Mouse (Mus musculus) intestine, embryonic 14.5 days (tissue): Measurements from ENCODE around the gene Itprid1. TPM values are rescaled to one million over a fixed set of nuclear protein-coding genes. Genes with fewer than 3 reads are reported as not detected.

Experiments used
- ATAC-seq: fragments of 200-750 bp; cut with Nextera tagmentation; replicated peaks from 2 replicates; pipeline ENCODE4 v1.8.0; 2017; ENCODE audit warnings: low read depth, moderate number of reproducible peaks, moderate TSS enrichment, moderate library complexity; ENCODE audit not compliant: low FRiP score, low TSS enrichment
- DNase-seq: peaks from one replicate; pipeline ENCODE4 v3.0.0-alpha.2; 2018; ENCODE audit warnings: low spot score
- H3K27ac ChIP-seq: fragments of 300-500 bp; sonication (generic); 2 replicates; pipeline ENCODE4 v1.5.1; 2014; ENCODE audit warnings: low read depth, mild to moderate bottlenecking, control low read depth
- H3K27me3 ChIP-seq: fragments of 300-500 bp; sonication (generic); replicated peaks from 2 replicates; pipeline ENCODE4 v1.6.1; 2014; ENCODE audit warnings: low read length, control low read depth; ENCODE audit not compliant: control insufficient read depth, insufficient read depth
- H3K36me3 ChIP-seq: fragments of 300-500 bp; sonication (generic); 2 replicates; pipeline ENCODE4 v1.6.1; 2014; ENCODE audit warnings: low read length, control low read depth; ENCODE audit not compliant: control insufficient read depth, insufficient read depth
- H3K4me1 ChIP-seq: fragments of 300-500 bp; sonication (generic); replicated peaks from 2 replicates; pipeline ENCODE4 v1.6.1; 2014; ENCODE audit warnings: low read length, control low read depth, mixed read lengths; ENCODE audit not compliant: control insufficient read depth, insufficient read depth
- H3K4me2 ChIP-seq: fragments of 300-500 bp; sonication (generic); 2 replicates; pipeline ENCODE4 v1.6.1; 2014; ENCODE audit warnings: low read length
- H3K4me3 ChIP-seq: fragments of 300-500 bp; sonication (generic); 2 replicates; pipeline ENCODE4 v1.5.1; 2014; ENCODE audit warnings: low read depth, low read length, control low read depth, mixed read lengths
- H3K9ac ChIP-seq: fragments of 300-500 bp; sonication (generic); 2 replicates; pipeline ENCODE4 v1.6.1; 2014; ENCODE audit warnings: mild to moderate bottlenecking, low read length
- H3K9me3 ChIP-seq: fragments of 300-500 bp; sonication (generic); 2 replicates; pipeline ENCODE4 v1.6.1; 2016; ENCODE audit warnings: low read length, control low read depth; ENCODE audit not compliant: control insufficient read depth
- WGBS: fragments of 180-500 bp; shearing (Covaris S2); extraction: QIAGEN DNeasy Blood & Tissue Kit; methylation state at CpG from one replicate; pipeline ENCODE4 v1.1.7; 2014; 5-methylcytosine and 5-hydroxymethylcytosine counted together
- polyA plus RNA-seq: library from polyadenylated mRNA; unstranded; fragments of >200 nt; fragmentation: Nextera tagmentation; extraction: Ambion mirVana; gene quantifications from 2 replicates; pipeline ENCODE4 v1.2.1, GENCODE M21; 2014

Itprid1 gene
- polyA plus RNA-seq, 1 experiment from 2014 or later, result not detected

- H3K9ac ChIP-seq, result no peak overlapping the region
- H3K27ac ChIP-seq, result no peak overlapping the region
- ATAC-seq, result no peak
- H3K4me2 ChIP-seq, result no peak overlapping the region
- no peak overlapping the region for H3K4me3 ChIP-seq
- H3K27me3 ChIP-seq, result no peaks in the 10 kb centered on the region
- no peaks in the 10 kb centered on the region for H3K9me3 ChIP-seq
- 64% methylated on average over 9 of the region's 9 CpGs for WGBS
- no peaks in the 10 kb centered on the region for H3K36me3 ChIP-seq
- no peaks in the 10 kb centered on the region for H3K4me1 ChIP-seq
- DNase-seq, result no peak
These were observed 31.2 kb upstream of the Itprid1 start for GRCm38 (mm10) chr6:55805291-55806137.

- ATAC-seq (no peak), DNase-seq (no peak)
- Histone ChIP-seq H3K4me2 (no peak overlapping the region), H3K9ac (no peak overlapping the region), H3K9me3 (no peaks in the 10 kb centered on the region), H3K27me3 (no peaks in the 10 kb centered on the region), H3K4me3 (no peak overlapping the region), H3K36me3 (no peaks in the 10 kb centered on the region), H3K27ac (no peak overlapping the region), H3K4me1 (no peaks in the 10 kb centered on the region)
- 88% methylated on average over 2 of the region's 2 CpGs for WGBS
These were observed 30.2 kb upstream of the Itprid1 start for GRCm38 (mm10) chr6:55806537-55806936.

GRCm38 (mm10) chr6:55808692-55809091 is 28.0 kb upstream of the Itprid1 start:
- H3K9ac ChIP-seq, result no peak overlapping the region
- H3K27me3 ChIP-seq, result no peaks in the 10 kb centered on the region
- no peak for ATAC-seq
- H3K27ac ChIP-seq, result no peak overlapping the region
- WGBS, result 74% methylated on average over 3 of the region's 3 CpGs
- H3K36me3 ChIP-seq, result no peaks in the 10 kb centered on the region
- H3K4me2 ChIP-seq, result no peak overlapping the region
- no peak overlapping the region for H3K4me3 ChIP-seq
- DNase-seq, result no peak
- no peaks in the 10 kb centered on the region for H3K9me3 ChIP-seq
- H3K4me1 ChIP-seq, result no peaks in the 10 kb centered on the region

- H3K9ac ChIP-seq, result no peak overlapping the region
- H3K36me3 ChIP-seq, result no peaks in the 10 kb centered on the region
- no peak overlapping the region for H3K27ac ChIP-seq
- no peak overlapping the region for H3K4me3 ChIP-seq
- no peak overlapping the region for H3K4me2 ChIP-seq
- H3K4me1 ChIP-seq, result no peaks in the 10 kb centered on the region
- no peak for ATAC-seq
- no peak for DNase-seq
- 85% methylated on average over 8 of the region's 8 CpGs for WGBS
- no peaks in the 10 kb centered on the region for H3K9me3 ChIP-seq
- no peaks in the 10 kb centered on the region for H3K27me3 ChIP-seq
These were observed 25.5 kb upstream of the Itprid1 start for GRCm38 (mm10) chr6:55811153-55811552.

GRCm38 (mm10) chr6:55812353-55812752 is 24.3 kb upstream of the Itprid1 start:
- no peak overlapping the region for H3K4me3 ChIP-seq
- DNase-seq (no peak), ATAC-seq (no peak)
- no peaks in the 10 kb centered on the region for H3K9me3 ChIP-seq
- 59% methylated on average over 1 of the region's 1 CpGs for WGBS
- H3K4me2 ChIP-seq, result no peak overlapping the region
- H3K27ac ChIP-seq, result no peak overlapping the region
- no peaks in the 10 kb centered on the region for H3K4me1 ChIP-seq
- H3K36me3 ChIP-seq, result no peaks in the 10 kb centered on the region
- no peak overlapping the region for H3K9ac ChIP-seq
- H3K27me3 ChIP-seq, result no peaks in the 10 kb centered on the region

DNA sequence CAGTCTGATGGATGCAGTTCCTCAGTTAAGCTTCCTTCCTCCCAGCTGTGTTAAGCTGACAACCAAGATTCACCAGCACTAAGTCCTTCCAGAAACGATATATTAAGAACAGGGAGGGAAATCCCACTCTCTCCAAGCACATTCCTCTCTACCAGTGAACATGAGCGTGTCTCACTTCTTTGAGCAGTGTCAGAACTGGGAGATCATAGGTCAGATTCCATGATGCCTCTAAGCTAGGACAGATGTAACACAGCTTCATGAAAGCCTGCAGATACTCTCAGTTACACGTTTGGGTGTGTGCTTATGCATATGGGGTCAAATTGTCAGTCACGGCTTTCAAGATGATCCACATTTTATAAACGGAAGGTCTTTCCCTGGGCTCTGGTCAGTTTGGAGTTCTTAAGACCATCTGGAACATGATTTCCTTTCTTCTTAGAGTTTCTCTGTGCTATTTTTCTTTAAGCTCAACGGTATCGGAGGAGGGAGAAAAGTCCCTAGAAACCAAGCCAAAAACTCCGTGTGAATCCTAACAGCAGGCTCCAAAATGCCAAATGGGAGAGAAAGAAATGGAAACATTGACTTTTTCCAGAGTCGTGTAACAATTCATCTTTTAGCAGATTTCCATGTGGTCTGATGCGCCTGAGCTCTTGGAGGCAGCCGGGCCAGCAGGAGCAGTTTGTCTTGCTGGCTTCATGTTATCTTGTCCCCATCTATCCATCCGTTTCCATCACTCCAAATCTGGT is 22.3 kb upstream of the Itprid1 start:
- Histone ChIP-seq H3K27me3 (no peaks in the 10 kb centered on the region), H3K4me1 (no peaks in the 10 kb centered on the region), H3K36me3 (no peaks in the 10 kb centered on the region), H3K27ac (no peak overlapping the region), H3K4me2 (no peak overlapping the region), H3K9ac (no peak overlapping the region), H3K4me3 (no peak overlapping the region), H3K9me3 (no peaks in the 10 kb centered on the region)
- no peak for DNase-seq
- ATAC-seq, result no peak
- 37% methylated on average over 12 of the region's 12 CpGs for WGBS

GRCm38 (mm10) chr6:55816911-55817310 is 19.8 kb upstream of the Itprid1 start:
- ATAC-seq (no peak), DNase-seq (no peak)
- WGBS, result 84% methylated on average over 5 of the region's 5 CpGs
- Histone ChIP-seq H3K4me3 (no peak overlapping the region), H3K4me1 (no peaks in the 10 kb centered on the region), H3K9ac (no peak overlapping the region), H3K9me3 (no peaks in the 10 kb centered on the region), H3K27me3 (no peaks in the 10 kb centered on the region), H3K36me3 (no peaks in the 10 kb centered on the region), H3K4me2 (no peak overlapping the region), H3K27ac (no peak overlapping the region)

GRCm38 (mm10) chr6:55829722-55830121 is 7.0 kb upstream of the Itprid1 start:
- Histone ChIP-seq H3K27ac (no peak overlapping the region), H3K9me3 (no peaks in the 10 kb centered on the region), H3K4me3 (no peak overlapping the region), H3K4me2 (no peak overlapping the region), H3K36me3 (no peaks in the 10 kb centered on the region), H3K27me3 (no peaks in the 10 kb centered on the region), H3K9ac (no peak overlapping the region), H3K4me1 (no peaks in the 10 kb centered on the region)
- no peak for ATAC-seq
- no peak for DNase-seq
- WGBS, result 90% methylated on average over 6 of the region's 6 CpGs
